Mouse (Mus musculus) frontal cortex, postnatal 36 days (tissue): Measurements from ENCODE around the gene Ddx19b.
"Not testable (repeated sequence)": the region's sequence is repeated elsewhere in the genome, so short reads cannot be mapped to it uniquely, and the experiment has no call there.

Source experiments
- DNase-seq, 2 experiments: peaks; one replicate each; pipeline ENCODE4 v3.0.0; 2022; ENCODE audit warnings: low spot score in 2 of 2

Ddx19b gene

DNA sequence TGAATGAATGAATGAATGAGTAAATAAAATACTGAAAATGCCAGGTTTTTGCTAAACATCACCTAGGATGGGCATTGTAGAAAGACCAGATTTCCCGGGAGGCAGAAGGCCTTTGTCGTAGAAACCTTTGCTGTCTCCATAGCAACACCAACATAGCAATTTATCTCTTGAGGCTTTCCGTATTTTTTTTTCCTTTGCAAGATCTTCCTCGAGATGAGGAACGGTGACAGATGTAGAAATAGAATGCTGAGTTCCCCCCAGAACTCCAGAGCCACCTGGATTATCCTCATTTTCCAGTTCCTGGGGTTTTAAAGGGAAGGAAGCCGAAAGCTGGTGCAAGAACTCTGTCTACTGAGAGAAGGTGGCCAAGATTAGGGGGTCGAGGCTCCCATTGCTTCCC, 66.9 kb downstream of the Ddx19b start:
- DNase-seq, result no peak

DNA sequence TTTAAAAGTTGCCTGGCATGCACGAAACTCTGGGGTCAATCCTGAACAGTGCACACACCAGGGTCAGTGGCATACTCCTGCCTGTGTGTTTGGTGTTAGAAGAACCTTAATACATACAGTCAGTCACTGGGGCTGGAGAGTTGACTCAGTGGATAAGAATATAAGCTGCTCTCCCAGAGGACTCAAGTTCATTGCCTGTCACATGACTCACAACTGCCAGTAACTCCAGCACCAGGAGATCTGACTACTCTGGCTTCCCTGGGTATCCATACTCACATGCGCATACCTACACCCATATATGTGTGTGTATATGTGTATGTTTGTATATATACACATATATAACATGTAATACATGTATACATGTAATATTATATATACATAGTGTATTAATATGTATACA, 68.5 kb downstream of the Ddx19b start:
- no peak for DNase-seq

DNA sequence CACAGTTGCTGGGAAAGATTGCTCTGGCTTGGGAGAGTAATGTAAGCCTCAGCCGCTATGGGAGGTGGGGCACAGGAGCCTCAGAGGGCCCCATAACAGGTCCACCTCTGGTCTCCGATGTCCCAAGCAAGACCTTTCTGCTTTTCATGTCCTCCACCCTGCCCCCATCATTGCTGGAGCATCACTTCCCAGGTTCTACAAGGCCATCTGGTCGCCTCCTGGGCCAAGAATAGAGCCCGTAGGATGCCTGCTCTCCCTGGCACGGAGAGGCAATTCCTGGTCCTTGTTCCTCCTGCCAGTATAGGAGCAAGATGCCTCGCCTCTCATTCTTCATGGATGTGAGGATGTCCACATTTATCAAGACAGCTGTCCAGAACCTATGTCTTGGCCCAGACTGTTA, 71.6 kb downstream of the Ddx19b start:
- no peak for DNase-seq

DNA sequence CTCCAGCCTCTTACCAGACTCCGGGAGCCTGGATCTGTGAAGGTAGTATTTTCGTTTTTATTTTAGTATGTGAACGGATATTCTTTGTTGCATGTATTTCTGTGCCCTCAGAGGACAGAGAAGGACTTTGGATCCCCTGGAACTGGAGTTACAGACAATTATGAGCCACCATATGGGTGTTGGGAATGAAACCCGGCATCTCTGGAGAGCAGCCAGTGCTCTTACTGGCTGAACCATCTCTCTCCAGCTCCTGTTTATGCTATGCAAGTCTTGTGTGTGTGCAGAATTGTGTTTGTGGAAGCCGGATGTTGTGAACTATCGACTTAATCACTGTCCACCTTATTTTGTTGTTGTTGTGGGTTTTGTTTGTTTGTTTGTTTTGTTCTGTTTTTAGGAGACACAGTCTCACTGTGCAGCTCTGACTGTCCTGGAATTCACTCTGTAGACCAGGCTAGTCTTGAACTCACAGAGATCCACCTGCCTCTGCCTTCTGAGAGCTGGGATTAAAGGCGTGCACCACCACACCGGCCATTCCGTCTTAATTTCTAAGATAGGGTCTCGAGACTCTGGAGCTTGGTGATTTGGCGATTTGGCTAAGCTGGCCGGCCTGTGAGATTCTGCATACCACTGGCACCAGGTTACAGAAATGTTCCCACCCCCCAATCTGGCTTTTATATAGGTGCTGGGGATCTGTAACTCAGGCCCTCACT, 72.3 kb downstream of the Ddx19b start:
- no peak for DNase-seq

DNA sequence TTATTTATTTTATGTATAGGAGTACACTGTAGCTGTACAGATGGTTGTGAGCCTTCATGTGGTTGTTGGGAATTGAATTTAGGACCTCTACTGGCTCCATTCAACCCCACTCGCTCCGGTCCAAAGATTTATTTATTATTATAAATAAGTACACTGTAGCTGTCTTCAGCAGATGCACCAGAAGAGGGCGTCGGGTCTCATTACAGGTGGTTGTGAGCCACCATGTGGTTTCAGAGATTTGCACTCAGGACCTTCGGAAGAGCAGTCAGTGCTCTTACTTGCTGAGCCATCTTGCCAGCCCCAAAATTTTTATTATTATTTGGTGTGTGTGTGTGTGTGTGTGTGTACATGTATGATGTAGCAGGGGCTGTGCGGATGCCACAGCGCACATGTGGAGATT, 73.0 kb downstream of the Ddx19b start:
- DNase-seq, result not testable (repeated sequence)

DNA sequence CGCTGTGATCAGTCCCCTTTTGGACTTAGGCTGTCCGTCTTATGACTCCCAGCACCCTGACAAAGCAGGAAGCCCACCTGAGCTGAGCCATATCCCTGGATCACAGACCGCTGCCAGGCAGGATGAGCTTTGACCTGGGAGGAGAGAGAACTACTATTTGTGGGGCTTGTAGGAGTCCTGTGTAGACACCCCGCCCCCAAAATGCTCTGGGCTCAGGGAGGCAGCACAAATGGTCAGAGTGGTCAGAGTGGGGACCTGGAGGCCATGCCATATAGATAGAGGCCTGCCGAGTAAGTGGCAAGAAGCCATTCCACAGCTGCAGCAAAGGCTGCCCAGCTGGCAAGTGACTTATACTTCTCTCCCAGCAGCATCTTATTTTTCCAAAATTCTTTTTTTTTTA, 73.4 kb downstream of the Ddx19b start:
- no peak for DNase-seq

DNA sequence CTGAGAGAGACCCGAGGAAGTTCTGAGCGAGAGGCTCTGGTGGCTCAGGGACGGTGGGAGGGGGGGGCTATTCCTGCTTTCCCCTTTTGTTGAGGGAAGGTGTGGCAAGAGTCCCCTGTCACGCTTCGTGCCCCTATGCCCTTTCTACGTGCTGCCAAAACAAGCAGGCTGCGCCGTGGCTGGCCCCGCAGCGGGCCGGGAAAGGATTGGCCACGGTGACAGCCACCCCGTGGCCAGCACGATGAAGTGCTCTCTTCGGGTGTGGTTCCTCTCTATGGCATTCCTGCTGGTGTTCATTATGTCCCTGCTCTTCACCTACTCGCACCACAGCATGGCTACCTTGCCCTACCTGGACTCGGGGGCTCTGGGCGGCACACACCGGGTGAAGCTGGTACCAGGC, 74.1 kb downstream of the Ddx19b start:
- DNase-seq, result no peak

DNA sequence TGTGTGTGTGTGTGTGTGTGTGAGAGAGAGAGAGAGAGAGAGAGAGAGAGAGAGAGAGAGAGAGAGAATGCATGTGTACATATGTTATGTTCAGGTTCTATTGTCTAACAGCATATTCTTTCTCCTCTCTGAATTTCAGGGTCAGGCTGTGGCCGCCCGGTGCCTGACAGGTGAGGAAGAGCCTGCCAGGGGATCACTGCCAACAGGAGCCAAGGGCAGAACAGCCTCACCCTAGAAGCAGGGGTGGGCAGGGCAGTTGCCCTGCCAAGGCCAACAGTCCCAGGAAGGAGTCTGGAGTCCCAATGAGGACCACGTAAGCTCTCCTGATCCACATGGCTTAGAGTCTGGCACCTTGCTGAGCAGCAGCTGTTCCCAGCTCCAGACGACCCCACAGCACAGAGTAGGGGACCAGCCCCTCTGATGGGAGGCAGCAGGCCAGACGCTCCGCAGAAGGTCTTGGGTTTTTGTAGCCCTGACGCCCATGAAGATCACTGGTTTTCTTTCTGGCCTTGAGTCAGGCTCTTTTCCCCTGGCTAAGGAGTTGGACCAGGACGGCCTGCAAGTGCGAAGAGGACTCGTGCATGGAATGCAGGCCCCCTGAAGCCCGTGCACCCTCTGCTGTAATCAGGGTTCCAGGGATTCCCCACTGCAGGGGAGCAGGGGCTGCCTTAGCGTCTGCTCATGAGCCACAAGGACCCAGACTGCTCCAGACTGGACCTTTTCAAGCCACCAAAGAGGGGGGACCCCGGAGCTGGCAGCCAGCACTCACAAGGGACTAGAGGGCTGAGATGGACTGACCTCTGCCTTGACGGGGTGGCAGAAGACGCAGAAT, 74.7 kb downstream of the Ddx19b start:
- DNase-seq, result no peak

DNA sequence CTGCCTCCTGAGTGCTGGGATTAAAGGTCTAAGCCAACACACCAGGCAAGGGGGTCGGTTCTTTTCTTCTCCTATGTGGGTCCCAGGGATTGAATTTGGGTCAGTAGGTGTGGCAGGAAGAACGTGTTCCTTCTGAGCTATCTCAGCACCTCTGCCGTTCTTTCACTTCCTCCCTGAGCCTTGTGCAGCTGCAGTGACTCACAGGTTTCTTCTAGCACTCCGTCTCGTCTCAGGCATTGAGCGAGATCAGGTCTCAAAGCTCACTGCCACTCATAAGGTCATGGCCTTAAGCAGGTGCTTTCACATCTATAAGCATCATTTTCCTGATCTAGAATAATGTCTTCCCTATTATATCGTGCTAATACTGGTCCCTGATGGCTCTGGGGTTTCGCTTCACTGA, 76.8 kb downstream of the Ddx19b start:
- no peak for DNase-seq
